Comparison of ENCODE assay signal across 19 mouse cellular contexts in the genomic region with DNA sequence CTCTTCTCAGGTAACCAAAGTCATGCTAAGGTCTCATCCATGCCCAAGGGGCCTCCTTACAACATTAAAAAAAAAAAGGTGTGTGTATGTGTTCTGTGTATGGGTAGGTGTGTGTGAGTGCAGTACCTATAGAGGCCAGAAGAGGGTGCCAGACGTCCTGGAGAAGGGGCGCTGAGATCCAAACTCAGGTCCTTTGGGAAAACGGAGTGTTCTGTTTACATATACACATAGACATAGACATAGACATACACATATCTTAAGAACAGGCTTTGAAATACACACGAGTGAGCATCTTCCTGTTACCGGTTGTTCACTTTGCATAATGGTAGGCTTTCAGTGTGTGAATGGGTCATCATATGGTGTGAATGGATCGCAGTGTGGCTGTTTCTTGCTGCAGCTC. TPM values are rescaled to one million over a fixed set of nuclear protein-coding genes. Genes with fewer than 3 reads are reported as not detected.
A peak's percentile ranks its signal among the peaks of the same experiment; 100 is the strongest.
DNase-seq lines count a peak whose midpoint lies in the region; ATAC-seq and TF ChIP-seq lines count a peak whose summit lies in the region.
"Had no signal": no experiment of that assay in that cellular context is flagged by ENCODE, and none has a peak within 500 bp of the region (broad histone marks: within the 10 kb centered on the region; RNA-seq: fewer than 3 reads in every experiment).

No protein-coding gene starts in this region.

- no peak for TF ChIP-seq EP300 in liver, embryonic 14.5 days (IDR thresholded peaks at IDR 0.05; ENCODE audit: low read depth)
- no peak for TF ChIP-seq EP300 in stomach, postnatal 0 days (optimal IDR thresholded peaks at IDR 0.05)

- no peak overlapping the region for H3K9ac ChIP-seq in forebrain, postnatal 0 days
- no peak overlapping the region for H3K9ac ChIP-seq in liver, embryonic 14.5 days (replicated peaks)
- H3K9ac ChIP-seq in liver, embryonic 11.5 days (ENCODE audit: low read depth, low read length) = no peak overlapping the region
- H3K9ac ChIP-seq in stomach, postnatal 0 days (ENCODE audit: low read length) = no peak overlapping the region
- H3K9ac ChIP-seq: limb, embryonic 15.5 days; neural tube, embryonic 13.5 days had no signal

- no peak for ATAC-seq in forebrain, postnatal 0 days
- no peak for ATAC-seq in liver, embryonic 14.5 days (ENCODE audit: insufficient read depth)
- ATAC-seq in liver, embryonic 11.5 days (replicated peaks; ENCODE audit: low FRiP score) = no peak
- ATAC-seq in stomach, postnatal 0 days (ENCODE audit: low FRiP score, low TSS enrichment) = no peak
- ATAC-seq in megakaryocyte-erythroid progenitor cell, adult 5-6 weeks (replicated peaks; ENCODE audit: low FRiP score, low TSS enrichment, poor library complexity, severe bottlenecking) = no peak
- ATAC-seq: intestine, embryonic 16.5 days; Patski had no signal

- peaks cover 4% of the 10 kb centered on the region; the same call in 1 of the 2 replicates for H3K36me3 ChIP-seq in forebrain, postnatal 0 days (ENCODE audit: insufficient read depth)
- H3K36me3 ChIP-seq in forebrain, embryonic 10.5 days (replicated peaks) = peaks cover 26% of the 10 kb centered on the region
- H3K36me3 ChIP-seq in liver, embryonic 14.5 days (replicated peaks; ENCODE audit: control insufficient read depth, insufficient read depth, low read depth) = peaks cover 5% of the 10 kb centered on the region
- H3K36me3 ChIP-seq in liver, embryonic 11.5 days (ENCODE audit: control insufficient read depth, insufficient read depth, low read length) = peaks cover 6% of the 10 kb centered on the region; the same call in 1 of the 2 replicates
- no peaks in the 10 kb centered on the region for H3K36me3 ChIP-seq in stomach, postnatal 0 days (ENCODE audit: control insufficient read depth, insufficient read depth, low read length)

- WGBS in forebrain, postnatal 0 days = 92% methylated on average over 6 of the region's 6 CpGs
- 91% methylated on average over 6 of the region's 6 CpGs for WGBS in forebrain, embryonic 10.5 days
- WGBS in liver, embryonic 14.5 days (ENCODE audit: insufficient replicate concordance) = 79% methylated on average over 6 of the region's 6 CpGs
- 89% methylated on average over 6 of the region's 6 CpGs for WGBS in liver, embryonic 11.5 days
- WGBS in stomach, postnatal 0 days = 92% methylated on average over 6 of the region's 6 CpGs

- no peaks in the 10 kb centered on the region for H3K9me3 ChIP-seq in forebrain, postnatal 0 days (ENCODE audit: low read length)
- peaks cover 6% of the 10 kb centered on the region; the same call in 1 of the 2 replicates for H3K9me3 ChIP-seq in forebrain, embryonic 10.5 days
- no peaks in the 10 kb centered on the region for H3K9me3 ChIP-seq in liver, embryonic 14.5 days (ENCODE audit: control insufficient read depth, low read length)
- no peaks in the 10 kb centered on the region for H3K9me3 ChIP-seq in liver, embryonic 11.5 days (ENCODE audit: control insufficient read depth, low read length)
- H3K9me3 ChIP-seq in stomach, postnatal 0 days (ENCODE audit: control insufficient read depth, low read length) = no peaks in the 10 kb centered on the region
- H3K9me3 ChIP-seq: limb, embryonic 15.5 days; midbrain, embryonic 10.5 days had no signal

- H3K27ac ChIP-seq in forebrain, postnatal 0 days (ENCODE audit: low read depth, low read length) = no peak overlapping the region
- H3K27ac ChIP-seq in forebrain, embryonic 10.5 days = no peak overlapping the region
- H3K27ac ChIP-seq in liver, embryonic 14.5 days = no peak overlapping the region
- H3K27ac ChIP-seq in liver, embryonic 11.5 days (ENCODE audit: low read depth, low read length) = no peak overlapping the region
- H3K27ac ChIP-seq in stomach, postnatal 0 days (replicated peaks) = no peak overlapping the region
- H3K27ac ChIP-seq: midbrain, embryonic 10.5 days; neural tube, embryonic 13.5 days had no signal

- H3K27me3 ChIP-seq in forebrain, postnatal 0 days (ENCODE audit: insufficient read depth, low read length) = no peaks in the 10 kb centered on the region
- H3K27me3 ChIP-seq in forebrain, embryonic 10.5 days (ENCODE audit: poor library complexity, severe bottlenecking) = no peaks in the 10 kb centered on the region
- H3K27me3 ChIP-seq in liver, embryonic 14.5 days (ENCODE audit: control insufficient read depth, insufficient read depth, low read length) = no peaks in the 10 kb centered on the region
- no peaks in the 10 kb centered on the region for H3K27me3 ChIP-seq in liver, embryonic 11.5 days (replicated peaks; ENCODE audit: control insufficient read depth, insufficient read depth, low read length)
- no peaks in the 10 kb centered on the region for H3K27me3 ChIP-seq in stomach, postnatal 0 days (ENCODE audit: control insufficient read depth, insufficient read depth, low read length)
- H3K27me3 ChIP-seq: limb, embryonic 15.5 days; neural tube, embryonic 13.5 days; Patski had no signal

- peak; percentile 39 for TF ChIP-seq CTCF in forebrain, postnatal 0 days (IDR thresholded peaks at IDR 0.05; ENCODE audit: low read depth)
- TF ChIP-seq CTCF in liver, embryonic 14.5 days (IDR thresholded peaks at IDR 0.05; ENCODE audit: low read depth) = peak; percentile 73
- peak; percentile 55 for TF ChIP-seq CTCF in stomach, postnatal 0 days (IDR thresholded peaks at IDR 0.05; ENCODE audit: low read depth)

- no peak for DNase-seq in forebrain, postnatal 0 days
- no peak for DNase-seq in forebrain, embryonic 10.5 days (ENCODE audit: extremely low spot score, low spot score)
- no peak for DNase-seq in liver, embryonic 14.5 days (ENCODE audit: low read depth in 3 of 3, low spot score in 3 of 3)
- no peak for DNase-seq in liver, embryonic 11.5 days (ENCODE audit: low spot score)
- peak; percentile 55 for DNase-seq in thymus, postnatal 4 days
- DNase-seq in thymus, adult 18-20 months = no peak
- no peak for DNase-seq in stomach, postnatal 0 days (ENCODE audit: low spot score)
- DNase-seq: adrenal gland, postnatal 10 days; heart, postnatal 10 days had no signal

- peaks cover 8% of the 10 kb centered on the region; the same call in 1 of the 2 replicates for H3K4me1 ChIP-seq in forebrain, postnatal 0 days (ENCODE audit: insufficient read depth)
- H3K4me1 ChIP-seq in forebrain, embryonic 10.5 days = peaks cover 24% of the 10 kb centered on the region
- H3K4me1 ChIP-seq in liver, embryonic 14.5 days (replicated peaks; ENCODE audit: control insufficient read depth in 2 of 2, insufficient read depth in 2 of 2, low read length in 1 of 2) = peaks cover 7 to 13% of the 10 kb centered on the region in 2 experiments
- H3K4me1 ChIP-seq in liver, embryonic 11.5 days (replicated peaks; ENCODE audit: control insufficient read depth, insufficient read depth, low read length) = peaks cover 10% of the 10 kb centered on the region
- H3K4me1 ChIP-seq in stomach, postnatal 0 days (replicated peaks; ENCODE audit: control insufficient read depth, insufficient read depth) = peaks cover 7% of the 10 kb centered on the region; the same call in 1 of the 2 replicates

- H3K4me3 ChIP-seq in forebrain, postnatal 0 days (ENCODE audit: low read depth, low read length) = no peak overlapping the region
- no peak overlapping the region for H3K4me3 ChIP-seq in forebrain, embryonic 10.5 days
- H3K4me3 ChIP-seq in liver, embryonic 14.5 days (ENCODE audit: insufficient read depth in 1 of 2, low read depth in 2 of 2, low read length in 2 of 2) = no peak overlapping the region
- H3K4me3 ChIP-seq in liver, embryonic 11.5 days (ENCODE audit: low read depth, low read length) = no peak overlapping the region
- H3K4me3 ChIP-seq in stomach, postnatal 0 days (ENCODE audit: low read depth, low read length) = no peak overlapping the region
- H3K4me3 ChIP-seq: erythroblast, embryonic 14.5 days; limb, embryonic 15.5 days; midbrain, embryonic 10.5 days; neural tube, embryonic 13.5 days had no signal

- H3K4me2 ChIP-seq in forebrain, postnatal 0 days (ENCODE audit: low read depth) = no peak overlapping the region
- H3K4me2 ChIP-seq in liver, embryonic 14.5 days (ENCODE audit: low read depth) = no peak overlapping the region
- no peak overlapping the region for H3K4me2 ChIP-seq in liver, embryonic 11.5 days
- no peak overlapping the region for H3K4me2 ChIP-seq in stomach, postnatal 0 days (replicated peaks; ENCODE audit: low read depth)
- H3K4me2 ChIP-seq: limb, embryonic 15.5 days; neural tube, embryonic 13.5 days had no signal

RNA-seq across cellular contexts. Expression of a gene that starts 1.8 kb away (rescaled TPM):
- 270 and 305 TPM in 2 replicates for total RNA-seq in forebrain, postnatal 0 days (2014; rRNA removed)
- polyA plus RNA-seq in forebrain, postnatal 0 days (2015; fragmentation: Nextera tagmentation; extraction: Ambion mirVana) = 381 and 398 TPM in 2 replicates
- polyA plus RNA-seq in forebrain, embryonic 10.5 days (2016; fragmentation: Nextera tagmentation; extraction: Ambion mirVana) = 439 and 448 TPM in 2 replicates
- 74.1 and 109 TPM in 2 replicates for polyA plus RNA-seq in liver, embryonic 14.5 days (2012; rRNA removed)
- polyA plus RNA-seq in liver, embryonic 14.5 days (2014; fragmentation: Nextera tagmentation; extraction: Ambion mirVana) = 82.5 and 87.7 TPM in 2 replicates
- 249 and 271 TPM in 2 replicates for polyA plus RNA-seq in liver, embryonic 11.5 days (2014; fragmentation: Nextera tagmentation; extraction: Ambion mirVana)
- 232 and 239 TPM in 2 replicates for polyA plus RNA-seq in stomach, postnatal 0 days (2015; fragmentation: Nextera tagmentation; extraction: Ambion mirVana)
- total RNA-seq in megakaryocyte-erythroid progenitor cell, adult 5-6 weeks (2014; fragmentation: Nextera tagmentation) = 71.3 and 81.0 TPM in 2 replicates
- 150 and 265 TPM in 2 replicates for total RNA-seq in megakaryocyte-erythroid progenitor cell, adult 5-6 weeks (2017)

RNA-seq across cellular contexts. Expression of a gene that starts 1.9 kb away (rescaled TPM):
- not detected in 2 replicates for total RNA-seq in forebrain, postnatal 0 days (2014; rRNA removed)
- polyA plus RNA-seq in forebrain, postnatal 0 days (2015; fragmentation: Nextera tagmentation; extraction: Ambion mirVana) = 27.7 and 33.6 TPM in 2 replicates
- polyA plus RNA-seq in forebrain, embryonic 10.5 days (2016; fragmentation: Nextera tagmentation; extraction: Ambion mirVana) = 3.1 and 3.4 TPM in 2 replicates
- polyA plus RNA-seq in liver, embryonic 14.5 days (2012; rRNA removed) = 0.09 TPM in 1 of 2 replicates, not detected in the other
- polyA plus RNA-seq in liver, embryonic 14.5 days (2014; fragmentation: Nextera tagmentation; extraction: Ambion mirVana) = not detected in 2 replicates
- 1.8 and 4.5 TPM in 2 replicates for polyA plus RNA-seq in liver, embryonic 11.5 days (2014; fragmentation: Nextera tagmentation; extraction: Ambion mirVana)
- 12.6 and 17.3 TPM in 2 replicates for polyA plus RNA-seq in stomach, postnatal 0 days (2015; fragmentation: Nextera tagmentation; extraction: Ambion mirVana)
- not detected in 2 replicates for total RNA-seq in megakaryocyte-erythroid progenitor cell, adult 5-6 weeks (2014; fragmentation: Nextera tagmentation)
- total RNA-seq in megakaryocyte-erythroid progenitor cell, adult 5-6 weeks (2017) = not detected in 2 replicates
- polyA plus RNA-seq: erythroblast, embryonic 14.5 days; gonadal fat pad, adult 2 months; intestine, embryonic 16.5 days; large intestine, adult 2 months; small intestine, adult 2 months had no signal

RNA-seq across cellular contexts. Expression of a gene that starts 18.0 kb away (rescaled TPM):
- 41.7 and 45.3 TPM in 2 replicates for total RNA-seq in forebrain, postnatal 0 days (2014; rRNA removed)
- polyA plus RNA-seq in forebrain, postnatal 0 days (2015; fragmentation: Nextera tagmentation; extraction: Ambion mirVana) = 74.9 and 80.3 TPM in 2 replicates
- polyA plus RNA-seq in forebrain, embryonic 10.5 days (2016; fragmentation: Nextera tagmentation; extraction: Ambion mirVana) = 102 and 104 TPM in 2 replicates
- polyA plus RNA-seq in liver, embryonic 14.5 days (2012; rRNA removed) = 19.3 TPM in 2 replicates
- 25.3 and 27.1 TPM in 2 replicates for polyA plus RNA-seq in liver, embryonic 14.5 days (2014; fragmentation: Nextera tagmentation; extraction: Ambion mirVana)
- 62.1 and 67.9 TPM in 2 replicates for polyA plus RNA-seq in liver, embryonic 11.5 days (2014; fragmentation: Nextera tagmentation; extraction: Ambion mirVana)
- 53.8 and 54.5 TPM in 2 replicates for polyA plus RNA-seq in stomach, postnatal 0 days (2015; fragmentation: Nextera tagmentation; extraction: Ambion mirVana)
- total RNA-seq in megakaryocyte-erythroid progenitor cell, adult 5-6 weeks (2014; fragmentation: Nextera tagmentation) = 39.4 and 43.2 TPM in 2 replicates
- 48.1 and 50.7 TPM in 2 replicates for total RNA-seq in megakaryocyte-erythroid progenitor cell, adult 5-6 weeks (2017)

RNA-seq across cellular contexts. Expression of a gene that starts 22.6 kb away (rescaled TPM):
- total RNA-seq in forebrain, postnatal 0 days (2014; rRNA removed) = 69.6 and 98.3 TPM in 2 replicates
- polyA plus RNA-seq in forebrain, postnatal 0 days (2015; fragmentation: Nextera tagmentation; extraction: Ambion mirVana) = 67.1 and 74.2 TPM in 2 replicates
- polyA plus RNA-seq in forebrain, embryonic 10.5 days (2016; fragmentation: Nextera tagmentation; extraction: Ambion mirVana) = 62.0 and 64.5 TPM in 2 replicates
- polyA plus RNA-seq in liver, embryonic 14.5 days (2012; rRNA removed) = 36.6 and 40.5 TPM in 2 replicates
- 64.8 and 69.1 TPM in 2 replicates for polyA plus RNA-seq in liver, embryonic 14.5 days (2014; fragmentation: Nextera tagmentation; extraction: Ambion mirVana)
- polyA plus RNA-seq in liver, embryonic 11.5 days (2014; fragmentation: Nextera tagmentation; extraction: Ambion mirVana) = 94.0 and 99.7 TPM in 2 replicates
- polyA plus RNA-seq in stomach, postnatal 0 days (2015; fragmentation: Nextera tagmentation; extraction: Ambion mirVana) = 278 and 317 TPM in 2 replicates
- 31.7 and 48.4 TPM in 2 replicates for total RNA-seq in megakaryocyte-erythroid progenitor cell, adult 5-6 weeks (2014; fragmentation: Nextera tagmentation)
- 36.3 and 37.6 TPM in 2 replicates for total RNA-seq in megakaryocyte-erythroid progenitor cell, adult 5-6 weeks (2017)
